Mouse (Mus musculus) limb, embryonic 11.5 days (tissue): ENCODE data around the gene Mpzl3. TPM values are rescaled to one million over a fixed set of nuclear protein-coding genes. Genes with fewer than 3 reads are reported as not detected.
A peak's percentile ranks its signal among the peaks of the same experiment; 100 is the strongest.

Source experiments
- ATAC-seq: fragments of 200-750 bp; cut with Nextera tagmentation; 2 replicates; pipeline ENCODE4 v1.8.0; 2017; ENCODE audit warnings: low read depth; ENCODE audit not compliant: insufficient number of reproducible peaks, low FRiP score, low TSS enrichment
- DNase-seq: peaks from one replicate; pipeline ENCODE4 v3.0.0-alpha.2; 2015; ENCODE audit warnings: low spot score
- H3K27ac ChIP-seq: fragments of 300-500 bp; sonication (generic); replicated peaks from 2 replicates; pipeline ENCODE4 v1.5.1; 2014; ENCODE audit warnings: low read depth, mild to moderate bottlenecking, low read length
- H3K27me3 ChIP-seq: fragments of 300-500 bp; sonication (generic); 2 replicates; pipeline ENCODE4 v1.6.1; 2014; ENCODE audit warnings: mild to moderate bottlenecking, low read length, mixed read lengths; ENCODE audit not compliant: control insufficient read depth, insufficient read depth
- H3K36me3 ChIP-seq: fragments of 300-500 bp; sonication (generic); 2 replicates; pipeline ENCODE4 v1.6.1; 2014; ENCODE audit warnings: mild to moderate bottlenecking, low read length, moderate library complexity, mixed read lengths; ENCODE audit not compliant: control insufficient read depth, insufficient read depth
- H3K4me1 ChIP-seq: fragments of 300-500 bp; sonication (generic); 2 replicates; pipeline ENCODE4 v1.6.1; 2014; ENCODE audit warnings: low read length, mixed read lengths; ENCODE audit not compliant: control insufficient read depth, insufficient read depth
- H3K4me2 ChIP-seq: fragments of 300-500 bp; sonication (generic); 2 replicates; pipeline ENCODE4 v1.6.1; 2014; ENCODE audit warnings: low read depth, mild to moderate bottlenecking, moderate library complexity; ENCODE audit not compliant: severe bottlenecking
- H3K4me3 ChIP-seq: fragments of 300-500 bp; sonication (generic); 2 replicates; pipeline ENCODE4 v1.5.1; 2014; ENCODE audit warnings: low read depth, low read length
- H3K9ac ChIP-seq: fragments of 300-500 bp; sonication (generic); 2 replicates; pipeline ENCODE4 v1.6.1; 2014; ENCODE audit warnings: mild to moderate bottlenecking, low read length
- H3K9me3 ChIP-seq: fragments of 300-500 bp; sonication (generic); 2 replicates; pipeline ENCODE4 v1.6.1; 2016; ENCODE audit warnings: low read length; ENCODE audit not compliant: control insufficient read depth
- WGBS: fragments of 180-500 bp; shearing (Covaris S2); extraction: QIAGEN DNeasy Blood & Tissue Kit; methylation state at CpG from one replicate; pipeline ENCODE4 v1.1.7; 2014; 5-methylcytosine and 5-hydroxymethylcytosine counted together
- polyA plus RNA-seq: library from polyadenylated mRNA; unstranded; fragments of >200 nt; fragmentation: Nextera tagmentation; extraction: Ambion mirVana; gene quantifications from 2 replicates; pipeline ENCODE4 v1.2.1, GENCODE M21; 2014

The Mpzl3 gene
- polyA plus RNA-seq: 2.3 and 2.6 TPM in 2 replicates

DNA sequence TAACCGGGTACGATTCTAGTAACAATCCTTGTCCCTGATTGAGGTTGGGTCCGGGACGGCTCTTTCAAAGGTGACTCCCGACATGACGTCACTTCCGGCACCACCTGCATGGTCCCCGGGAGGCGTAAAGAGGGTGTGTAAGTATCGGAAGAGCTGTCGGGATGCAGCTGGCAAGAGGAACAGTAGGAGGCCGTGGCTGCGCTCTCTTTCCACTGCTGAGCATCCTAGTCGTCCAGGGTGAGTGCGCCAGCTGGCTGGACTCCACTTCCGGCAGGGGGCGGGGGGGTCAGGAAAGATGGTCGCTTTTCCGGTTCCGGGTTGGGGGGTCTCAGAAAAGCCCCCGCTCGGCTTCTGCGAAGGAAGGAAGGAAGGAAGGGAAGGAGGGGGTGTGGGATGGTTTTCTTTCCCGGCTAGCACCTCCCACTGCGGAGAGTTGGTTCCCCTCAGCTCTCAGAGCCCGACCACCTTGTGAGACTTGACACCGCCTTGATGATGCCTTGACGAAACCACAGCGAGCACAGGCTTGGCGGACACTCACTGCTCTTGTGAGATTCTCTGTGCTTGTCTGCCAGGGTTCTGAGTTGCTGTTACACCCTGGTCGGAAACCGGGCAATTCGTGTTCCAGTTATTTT lies at the start of gene Mpzl3:
Gene Mpzl3, plus strand, starts transcription at position 105 of the 632 bp plus-strand sequence.
- peak within 1 kb of the TSS; percentile 72 for H3K27ac ChIP-seq
- H3K9me3 ChIP-seq: no peaks in the 10 kb centered on the region
- H3K27me3 ChIP-seq: no peaks in the 10 kb centered on the region
- under 1% methylated on average over 33 of the region's 33 CpGs for WGBS
- no peaks in the 10 kb centered on the region for H3K36me3 ChIP-seq
- ATAC-seq (peak; percentile 92), DNase-seq (peak; percentile 93)
- peak within 1 kb of the TSS; percentile 55 for H3K4me2 ChIP-seq
- H3K4me1 ChIP-seq: no peaks in the 10 kb centered on the region
- peak within 1 kb of the TSS; percentile 46 for H3K4me3 ChIP-seq
- H3K9ac ChIP-seq: peak within 1 kb of the TSS; percentile 70

DNA sequence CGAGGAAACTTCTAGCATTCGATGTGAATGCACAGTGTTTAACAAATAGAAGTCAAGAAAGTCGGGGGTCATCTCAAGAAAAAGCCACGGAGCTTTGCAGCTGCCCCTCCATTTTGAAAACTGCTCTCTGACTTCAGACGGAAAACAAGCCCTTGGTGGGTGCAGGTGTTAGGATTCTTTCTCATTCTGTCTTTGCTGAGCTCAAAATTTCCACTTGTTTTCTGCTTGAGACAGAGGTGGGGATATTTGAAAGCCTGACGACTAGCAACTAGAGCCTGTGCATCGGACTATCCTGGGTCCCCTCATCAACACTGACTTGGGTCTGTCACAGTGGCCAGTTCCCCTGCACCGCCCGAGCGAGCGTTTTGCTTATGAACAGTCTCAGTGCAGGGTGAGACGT lies 47.6 kb upstream of the Mpzl3 start:
- Histone ChIP-seq H3K4me3 (no peak overlapping the region), H3K36me3 (no peaks in the 10 kb centered on the region), H3K9me3 (0 out of 2 replicates have a peak, but pooled peaks cover 2% of the 10 kb centered on the region), H3K27me3 (no peaks in the 10 kb centered on the region), H3K4me1 (no peaks in the 10 kb centered on the region), H3K9ac (no peak overlapping the region), H3K4me2 (no peak overlapping the region), H3K27ac (no peak overlapping the region)
- 80% methylated on average over 12 of the region's 12 CpGs for WGBS
- ATAC-seq: no peak
- DNase-seq: no peak

DNA sequence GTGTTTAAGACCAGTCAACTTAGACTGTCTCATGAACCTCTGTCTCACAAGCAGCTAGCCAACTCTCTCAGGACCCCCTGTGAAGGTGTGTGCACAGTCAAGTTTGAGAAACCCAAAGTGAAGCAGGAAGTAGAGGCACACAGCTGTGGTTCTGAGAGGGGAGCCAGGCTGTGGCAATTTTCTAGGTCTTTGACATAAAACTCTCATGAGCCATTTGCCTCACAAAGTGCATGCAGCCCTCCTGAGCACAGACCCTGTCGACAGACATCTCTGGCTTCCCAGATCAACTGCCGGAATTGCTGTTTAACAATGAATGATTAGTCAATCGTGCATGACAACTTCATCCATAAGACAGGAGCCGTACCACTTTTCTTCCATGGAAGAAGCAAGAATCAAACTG lies 46.6 kb upstream of the Mpzl3 start:
- no peak overlapping the region for H3K4me2 ChIP-seq
- H3K4me1 ChIP-seq: no peaks in the 10 kb centered on the region
- WGBS: 80% methylated on average over 4 of the region's 4 CpGs
- 0 out of 2 replicates have a peak, but pooled peaks cover 2% of the 10 kb centered on the region for H3K9me3 ChIP-seq
- H3K27ac ChIP-seq: no peak overlapping the region
- DNase-seq (no peak), ATAC-seq (no peak)
- H3K36me3 ChIP-seq: no peaks in the 10 kb centered on the region
- no peak overlapping the region for H3K4me3 ChIP-seq
- no peaks in the 10 kb centered on the region for H3K27me3 ChIP-seq
- H3K9ac ChIP-seq: no peak overlapping the region

DNA sequence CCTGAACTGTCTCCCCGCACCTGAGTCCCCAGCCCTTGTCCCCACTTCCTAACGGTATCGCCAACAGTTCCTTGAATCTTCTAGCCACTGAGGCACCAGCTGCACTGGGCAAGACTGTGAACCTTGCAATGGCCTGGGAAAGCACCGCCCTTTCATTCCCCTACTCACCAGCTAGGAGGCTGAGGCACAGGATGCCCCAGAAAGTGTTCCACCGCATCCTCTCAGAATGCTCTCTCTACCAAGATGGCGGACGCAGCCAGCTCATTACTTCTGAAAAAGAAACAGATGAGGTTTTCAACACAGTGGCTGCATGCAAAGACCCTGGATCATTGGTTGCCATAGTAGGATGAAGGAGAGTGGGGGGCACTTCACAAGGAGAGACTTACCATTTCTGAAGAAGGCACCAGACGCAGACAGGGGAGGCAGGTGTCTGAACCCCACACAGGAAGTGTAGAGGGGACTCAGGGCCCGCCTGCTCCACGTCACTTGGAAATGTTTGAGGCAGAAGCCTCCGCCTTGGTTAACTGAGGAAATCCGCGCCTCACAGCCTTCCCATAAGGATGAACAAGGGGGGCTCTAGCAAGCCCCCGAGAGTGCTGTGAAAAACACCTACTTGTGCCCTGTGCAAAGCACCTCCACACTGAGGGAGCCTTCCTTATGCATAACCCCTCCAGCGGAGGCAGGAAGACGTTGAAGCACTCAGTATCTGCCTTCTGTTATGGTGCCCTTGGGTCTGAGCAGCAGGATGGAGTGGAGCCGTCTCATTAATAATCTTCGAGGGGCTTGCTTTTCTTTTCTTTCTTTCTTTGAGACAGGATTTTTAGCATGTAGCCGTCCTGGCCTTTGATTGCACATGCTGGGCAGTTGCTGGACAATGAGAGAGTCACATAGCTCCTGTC lies 45.6 kb upstream of the Mpzl3 start, which contains the start of gene Cd3e:
Gene Cd3e, minus strand, starts transcription at position 448 of the 899 bp plus-strand sequence.
- DNase-seq (no peak), ATAC-seq (no peak)
- H3K4me2 ChIP-seq: no peak within 1 kb of the TSS
- no peak within 1 kb of the TSS for H3K9ac ChIP-seq
- no peak within 1 kb of the TSS for H3K27ac ChIP-seq
- H3K4me1 ChIP-seq: no peaks in the 10 kb centered on the region
- H3K4me3 ChIP-seq: no peak within 1 kb of the TSS
- H3K36me3 ChIP-seq: no peaks in the 10 kb centered on the region
- 0 out of 2 replicates have a peak, but pooled peaks cover 2% of the 10 kb centered on the region for H3K9me3 ChIP-seq
- WGBS: 87% methylated on average over 19 of the region's 19 CpGs
- H3K27me3 ChIP-seq: no peaks in the 10 kb centered on the region

DNA sequence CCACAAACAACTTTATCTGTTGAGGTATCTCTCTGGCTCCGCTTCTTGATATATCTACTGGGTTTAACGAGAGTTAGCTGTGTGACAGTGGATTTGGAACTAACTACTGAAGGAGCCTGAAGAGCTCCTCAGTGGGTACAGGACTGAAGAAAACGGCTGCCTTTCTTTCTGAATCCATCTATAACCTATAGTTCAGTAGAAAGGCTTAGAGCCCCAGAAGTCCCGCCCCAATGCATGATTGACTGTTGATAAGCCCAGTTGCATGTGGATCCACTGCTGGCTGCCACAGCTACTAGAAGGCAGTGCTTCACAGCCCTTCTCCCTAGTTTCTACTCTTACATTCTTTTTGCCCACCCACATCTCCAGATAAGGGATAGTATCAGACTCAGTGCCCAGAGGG lies 44.5 kb upstream of the Mpzl3 start:
- Histone ChIP-seq H3K4me2 (no peak overlapping the region), H3K4me1 (no peaks in the 10 kb centered on the region), H3K27ac (no peak overlapping the region), H3K36me3 (no peaks in the 10 kb centered on the region), H3K27me3 (no peaks in the 10 kb centered on the region), H3K9me3 (0 out of 2 replicates have a peak, but pooled peaks cover 2% of the 10 kb centered on the region), H3K9ac (no peak overlapping the region), H3K4me3 (no peak overlapping the region)
- WGBS: 72% methylated on average over 4 of the region's 4 CpGs
- DNase-seq: no peak
- ATAC-seq: no peak

DNA sequence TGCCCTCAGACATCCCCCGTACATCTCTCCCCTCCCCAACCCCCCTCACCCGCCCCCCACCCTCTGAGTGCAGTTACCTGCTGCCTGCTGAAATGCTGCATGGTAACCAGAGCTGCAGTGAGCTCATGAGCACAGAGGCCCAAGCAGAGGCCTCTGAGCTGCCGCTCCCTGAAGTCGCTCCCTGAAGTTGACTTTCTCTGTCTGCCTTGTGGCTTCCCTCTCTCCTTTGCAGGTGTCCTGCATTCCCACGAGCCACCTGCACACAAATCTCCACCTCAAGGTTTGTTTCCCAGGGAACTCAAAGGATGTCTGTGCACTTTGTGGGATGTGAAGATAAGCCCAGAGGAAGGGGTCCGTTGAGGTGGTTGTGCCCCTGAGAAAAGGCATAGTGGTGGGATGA lies 43.7 kb upstream of the Mpzl3 start:
- no peak overlapping the region for H3K4me2 ChIP-seq
- 0 out of 2 replicates have a peak, but pooled peaks cover 2% of the 10 kb centered on the region for H3K9me3 ChIP-seq
- no peak for DNase-seq
- no peak overlapping the region for H3K4me3 ChIP-seq
- no peak for ATAC-seq
- no peaks in the 10 kb centered on the region for H3K36me3 ChIP-seq
- no peaks in the 10 kb centered on the region for H3K27me3 ChIP-seq
- no peak overlapping the region for H3K27ac ChIP-seq
- H3K4me1 ChIP-seq: no peaks in the 10 kb centered on the region
- no peak overlapping the region for H3K9ac ChIP-seq
- WGBS: 50% methylated on average over 6 of the region's 6 CpGs

DNA sequence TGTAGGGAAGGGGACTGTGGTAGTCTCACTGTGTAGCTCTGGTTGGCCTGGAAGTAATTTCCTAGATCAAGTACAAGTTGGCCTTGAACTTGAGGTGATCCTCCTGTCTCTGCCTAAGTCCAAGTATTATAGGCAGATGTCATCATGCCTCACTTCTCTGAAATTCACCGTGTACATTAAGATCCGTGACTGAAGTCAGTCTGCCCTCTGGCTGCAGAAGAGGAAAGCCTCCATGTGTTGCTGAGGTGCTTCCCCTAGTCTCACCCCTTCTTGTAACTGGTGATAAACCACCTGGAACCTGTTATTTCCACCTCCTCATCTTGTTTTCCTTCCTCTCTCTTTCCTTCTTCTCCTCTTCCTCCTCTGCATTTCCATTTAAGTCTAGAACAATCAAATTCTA lies 40.1 kb upstream of the Mpzl3 start:
- Histone ChIP-seq H3K4me1 (no peaks in the 10 kb centered on the region), H3K9ac (no peak overlapping the region), H3K27ac (no peak overlapping the region), H3K9me3 (no peaks in the 10 kb centered on the region), H3K4me2 (no peak overlapping the region), H3K4me3 (no peak overlapping the region), H3K27me3 (no peaks in the 10 kb centered on the region), H3K36me3 (no peaks in the 10 kb centered on the region)
- DNase-seq (no peak), ATAC-seq (no peak)
- WGBS: 30% methylated on average over 2 of the region's 2 CpGs

DNA sequence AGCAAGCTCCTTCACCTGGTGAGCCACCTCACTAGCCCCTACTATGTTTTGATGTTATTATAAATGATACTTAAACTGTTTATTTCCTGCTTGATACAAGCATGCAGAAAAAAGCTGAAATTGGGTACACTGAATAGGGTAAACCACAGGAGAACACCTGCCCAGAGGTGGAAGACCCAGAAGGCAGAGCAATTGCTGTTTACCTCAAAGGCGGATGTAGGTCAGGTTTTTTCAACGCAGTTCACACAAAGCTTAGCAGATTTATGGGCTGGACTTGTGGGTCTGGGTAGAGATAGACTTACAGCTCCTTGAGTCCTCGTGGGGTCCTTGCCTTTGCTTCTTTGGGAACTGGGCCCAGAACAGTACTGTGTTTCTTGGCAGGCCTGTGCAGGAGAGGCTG lies 39.1 kb upstream of the Mpzl3 start:
- Histone ChIP-seq H3K4me3 (no peak overlapping the region), H3K4me1 (no peaks in the 10 kb centered on the region), H3K9me3 (no peaks in the 10 kb centered on the region), H3K36me3 (no peaks in the 10 kb centered on the region), H3K27ac (no peak overlapping the region), H3K4me2 (no peak overlapping the region), H3K27me3 (no peaks in the 10 kb centered on the region), H3K9ac (no peak overlapping the region)
- 70% methylated on average over 3 of the region's 3 CpGs for WGBS
- DNase-seq (no peak), ATAC-seq (no peak)
